Mouse (Mus musculus): ENCODE results near the gene Asz1. TPM values are rescaled to one million over a fixed set of nuclear protein-coding genes. Genes with fewer than 3 reads are reported as not detected.

Asz1 gene
- not detected in 2 replicates for polyA plus RNA-seq (2021; fragmentation: Nextera tagmentation)
- long read RNA-seq, experiment 1, result 0 reads
- long read RNA-seq, experiment 2, result 0 reads

GRCm38 (mm10) chr6:18108934-18109333, at the start of gene Asz1:
Gene Asz1, minus strand, starts transcription at chr6:18109061.

GRCm38 (mm10) chr6:18029746-18030656, 78.9 kb downstream of the Asz1 start, which contains the start of gene Wnt2:
Gene Wnt2, minus strand, starts transcription at chr6:18030585.

Other genes starting within 250 kb of the Asz1 start
- 5.1 and 6.0 TPM in 2 replicates for gene Wnt2, start 78.5 kb downstream of the Asz1 start, polyA plus RNA-seq (2021; fragmentation: Nextera tagmentation)
- 0.03 and 0.12 TPM in 2 replicates for gene Cftr, start 61.6 kb upstream of the Asz1 start, polyA plus RNA-seq (2021; fragmentation: Nextera tagmentation)

Measured in left cerebral cortex, adult 6 months (tissue).